Mouse (Mus musculus): ENCODE results near the gene Dpp6.

Dpp6 gene

GRCm38 (mm10) chr5:27544816-27545270, 727.8 kb downstream of the Dpp6 start:
- peak; percentile 4 for DNase-seq

GRCm38 (mm10) chr5:27549291-27549690, 732.3 kb downstream of the Dpp6 start:
- no peak for DNase-seq

GRCm38 (mm10) chr5:27565700-27566099, 748.7 kb downstream of the Dpp6 start:
- no peak for DNase-seq

DNA sequence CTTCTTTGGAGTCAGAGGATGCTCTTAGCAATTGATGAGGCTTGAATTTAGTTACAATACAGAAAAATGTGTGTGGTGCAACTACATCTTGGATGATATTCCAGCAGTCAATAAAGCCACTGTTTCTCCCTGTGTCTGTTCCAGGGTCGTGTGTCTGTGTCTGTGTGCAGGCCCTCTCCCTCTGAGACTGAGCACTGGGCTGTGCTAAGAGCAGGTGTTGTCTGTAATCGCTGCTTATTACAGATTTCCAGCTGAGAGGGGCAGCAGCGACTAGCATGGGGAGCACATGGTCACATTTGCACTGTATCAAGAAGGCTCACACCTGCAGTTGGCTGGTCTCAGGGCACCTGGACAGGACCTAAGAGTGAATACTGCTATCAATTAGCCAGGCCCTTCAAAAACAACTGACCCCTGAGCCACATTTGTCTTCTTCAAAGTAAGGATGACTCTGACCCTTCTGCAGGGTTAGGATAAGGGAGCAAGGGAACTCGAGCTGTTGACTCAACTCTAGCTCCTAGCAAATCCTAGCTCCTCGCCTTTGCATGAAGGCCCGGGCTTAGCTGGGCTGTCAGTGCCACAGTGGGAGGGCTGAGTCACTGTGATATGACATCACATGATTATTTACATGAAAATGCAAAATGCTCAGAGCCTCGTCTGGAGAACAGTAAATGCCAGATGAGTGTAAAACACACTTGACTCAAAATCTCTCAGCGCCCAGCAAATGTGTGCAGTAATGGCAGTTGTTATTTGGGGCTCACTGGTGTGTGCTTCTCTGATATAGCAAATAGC, 771.2 kb downstream of the Dpp6 start:
- DNase-seq = no peak

GRCm38 (mm10) chr5:27604132-27604531, 787.1 kb downstream of the Dpp6 start:
- DNase-seq = no peak

DNA sequence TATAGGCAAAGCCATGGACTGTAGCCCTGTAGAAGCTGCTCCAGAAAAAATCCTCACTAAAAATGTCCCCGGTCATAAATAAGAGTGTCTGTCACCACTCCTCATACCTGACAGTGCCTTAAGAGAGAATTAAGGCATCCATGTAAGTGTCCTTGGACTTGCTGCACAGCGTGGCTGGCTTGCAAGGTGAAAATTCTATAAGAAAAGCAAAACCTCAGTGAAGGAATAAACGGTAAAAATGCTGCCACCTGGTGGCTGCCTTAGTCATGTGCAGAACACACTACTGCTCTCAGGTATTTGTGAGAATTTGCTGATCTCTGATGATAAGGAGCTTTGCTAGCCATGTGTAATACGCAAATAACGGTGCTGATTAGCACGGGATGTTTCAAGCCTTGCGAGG, 798.8 kb downstream of the Dpp6 start:
- DNase-seq = peak; percentile 7

DNA sequence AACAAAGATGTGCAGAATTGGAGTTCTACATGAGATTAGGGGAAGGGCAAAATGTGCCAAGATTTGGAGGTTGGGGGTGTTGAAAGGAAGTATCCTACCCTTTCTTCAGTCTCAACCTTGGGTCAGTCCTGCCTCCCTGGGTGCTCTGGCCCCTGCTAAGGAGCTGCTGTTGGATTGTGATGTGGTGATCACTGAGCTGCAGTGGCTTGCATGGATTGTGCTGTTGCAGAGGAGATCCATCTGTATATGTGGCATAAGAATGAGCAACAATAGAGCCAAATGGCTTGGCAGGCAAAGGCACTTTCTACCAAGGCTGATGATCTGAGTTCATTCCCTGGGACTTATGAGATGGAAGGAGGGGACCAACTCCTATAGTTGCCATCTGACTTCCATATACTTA, 804.8 kb downstream of the Dpp6 start:
- no peak for DNase-seq

- no peak for DNase-seq
These were observed 806.9 kb downstream of the Dpp6 start for GRCm38 (mm10) chr5:27623876-27624275.

- no peak for DNase-seq
These were observed 815.1 kb downstream of the Dpp6 start for GRCm38 (mm10) chr5:27632151-27632550.

DNA sequence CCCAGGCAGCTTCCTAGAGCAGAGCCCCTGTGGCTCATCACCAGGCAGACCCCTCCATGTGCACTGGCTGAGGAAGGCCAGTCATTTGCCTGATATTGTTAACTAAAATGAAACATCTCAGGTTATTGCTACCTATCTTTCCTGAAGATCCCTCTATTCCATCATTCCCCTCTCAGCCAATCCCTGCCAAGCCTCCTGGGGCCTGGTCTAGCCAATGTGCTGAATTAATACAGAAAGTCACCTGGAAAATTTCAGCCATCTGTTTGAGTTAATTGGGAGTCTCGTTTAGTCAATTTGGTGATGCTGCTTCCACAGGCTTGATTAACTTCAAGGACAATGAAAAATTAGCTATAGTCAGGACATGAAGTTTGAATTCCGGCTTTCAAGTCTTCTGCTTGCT, 818.9 kb downstream of the Dpp6 start:
- DNase-seq = no peak

DNA sequence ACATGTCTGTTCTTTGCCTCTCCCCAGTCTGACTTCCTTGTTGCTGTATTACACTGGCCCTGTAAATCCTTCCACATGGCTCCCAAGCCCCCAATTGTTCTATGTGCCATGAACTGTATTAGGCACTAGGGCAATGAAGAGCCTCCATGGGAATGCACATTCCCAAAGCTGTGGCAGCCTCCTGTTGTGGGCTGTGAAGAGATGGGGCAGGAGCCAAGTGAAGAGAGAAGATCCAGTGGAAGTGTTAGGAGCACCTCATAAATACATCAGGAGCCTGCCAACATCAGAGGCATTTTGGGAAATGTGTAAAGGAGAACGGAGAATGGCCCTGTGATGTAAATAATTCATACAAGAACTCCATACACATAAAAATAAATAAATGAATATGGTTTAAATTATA, 824.9 kb downstream of the Dpp6 start:
- no peak for DNase-seq

- no peak for DNase-seq
These were observed 835.1 kb downstream of the Dpp6 start for GRCm38 (mm10) chr5:27651879-27652814.

DNA sequence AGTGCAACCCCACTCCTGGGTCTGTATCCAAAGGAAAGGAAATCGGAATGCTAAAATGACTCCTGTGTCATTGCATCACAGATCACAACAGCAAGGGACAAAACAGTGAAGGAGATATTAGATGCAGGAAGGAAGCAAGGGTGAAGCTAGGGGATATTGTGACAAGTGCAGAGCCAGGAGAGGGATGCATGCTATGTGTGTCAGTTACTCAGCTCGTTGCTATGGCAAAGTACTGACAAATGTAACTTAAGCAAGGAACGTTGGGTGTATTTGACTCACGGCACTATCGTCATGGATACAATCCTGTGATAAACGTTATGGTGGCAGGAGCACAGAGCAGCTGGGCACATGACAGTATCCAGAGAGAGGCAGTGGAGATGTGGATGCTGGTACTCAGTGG, 839.1 kb downstream of the Dpp6 start:
- DNase-seq = no peak

DNA sequence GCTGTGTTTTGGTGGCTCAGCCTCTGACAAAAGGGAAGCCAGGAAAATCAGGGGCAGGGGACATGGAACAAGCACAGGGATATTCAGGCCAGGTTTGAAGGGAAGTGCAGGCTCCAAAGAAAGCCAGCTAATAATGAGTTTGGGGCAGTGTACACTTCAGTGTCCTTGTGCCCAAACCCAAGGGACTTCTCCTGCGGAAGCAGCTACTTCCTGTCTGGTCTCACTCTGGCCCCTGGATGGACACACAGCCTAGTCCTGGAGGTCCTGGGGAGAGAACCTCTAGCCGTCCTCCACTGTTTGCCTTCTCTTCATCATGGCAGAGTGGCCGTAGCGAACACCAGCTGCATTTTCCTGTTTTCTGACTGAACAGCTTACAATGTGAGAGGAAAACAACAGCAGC, 840.7 kb downstream of the Dpp6 start:
- DNase-seq = no peak

DNA sequence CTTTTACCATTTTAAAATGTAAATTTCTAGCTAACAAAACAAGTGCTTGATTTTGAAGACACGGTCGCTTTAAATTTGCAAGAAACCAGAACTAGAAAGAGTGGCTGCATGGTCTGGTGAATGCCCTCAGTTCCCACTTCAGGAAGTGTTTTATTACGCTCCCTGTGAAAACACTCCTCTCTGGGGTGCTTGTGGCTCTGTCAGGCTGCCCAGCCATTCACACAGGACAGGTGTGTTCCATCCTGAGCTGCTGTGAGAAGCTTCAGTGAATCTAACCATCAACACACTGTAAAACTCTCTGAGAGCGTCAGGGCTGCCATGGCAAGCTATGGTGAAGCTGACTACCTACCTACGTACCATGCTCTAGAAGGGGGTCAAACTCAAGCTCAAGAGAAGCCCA, 841.2 kb downstream of the Dpp6 start:
- DNase-seq = no peak

DNA sequence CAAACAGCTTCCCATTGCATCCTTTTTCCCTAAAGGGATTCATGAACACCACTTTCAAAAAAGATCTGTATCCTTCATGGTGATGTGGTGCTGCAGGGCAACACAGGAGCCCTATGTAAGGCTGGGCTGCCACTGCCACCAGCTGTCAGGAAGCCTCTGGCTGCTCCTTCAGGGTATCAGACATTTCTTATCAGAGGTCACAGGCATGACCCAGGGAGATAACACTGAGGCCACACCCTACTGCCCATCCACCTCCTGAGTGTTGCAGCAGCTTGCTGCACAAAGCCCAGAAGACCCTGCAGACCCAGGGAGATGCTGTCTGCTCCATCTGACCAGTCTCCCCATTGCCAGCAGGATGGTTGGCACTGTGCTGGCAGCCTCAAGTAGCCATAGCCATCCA, 841.6 kb downstream of the Dpp6 start:
- no peak for DNase-seq

DNA sequence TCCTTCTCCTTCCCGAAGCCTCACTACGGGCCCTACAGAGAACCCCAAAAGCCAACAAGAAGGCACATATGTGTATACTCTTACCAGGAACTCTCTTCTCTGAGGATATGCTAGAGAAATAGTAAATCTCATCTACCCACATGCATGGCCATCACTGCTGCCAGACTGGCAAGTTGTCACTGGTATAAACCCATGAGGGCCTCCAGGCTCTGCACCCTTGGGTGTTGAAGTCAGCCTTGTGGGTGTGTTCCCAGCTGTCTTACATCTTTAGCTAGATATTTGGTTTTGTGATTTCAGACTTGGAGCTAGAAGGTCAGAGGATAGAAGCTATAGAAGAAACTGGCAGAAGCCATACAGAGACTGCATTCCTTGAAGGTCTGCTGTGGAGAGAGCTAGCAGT, 842.0 kb downstream of the Dpp6 start:
- DNase-seq = no peak

DNA sequence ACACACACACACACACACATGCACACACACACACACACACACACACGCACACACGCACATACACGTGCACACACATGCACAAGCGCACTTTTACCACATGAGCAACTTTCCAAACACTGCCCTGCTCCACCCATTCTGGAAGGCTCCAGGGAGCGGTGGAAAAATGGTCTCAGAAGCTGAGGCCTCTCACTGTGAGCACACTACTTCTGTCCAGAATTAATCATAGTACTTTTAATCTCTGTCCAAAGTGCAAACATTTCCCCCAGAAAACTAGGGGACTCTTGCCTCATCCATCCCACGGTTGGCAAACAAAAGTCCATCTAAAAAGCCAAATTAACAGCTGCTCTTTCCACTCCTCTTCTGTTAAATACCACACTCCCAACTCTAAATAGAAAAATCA, 842.8 kb downstream of the Dpp6 start:
- no peak for DNase-seq

DNA sequence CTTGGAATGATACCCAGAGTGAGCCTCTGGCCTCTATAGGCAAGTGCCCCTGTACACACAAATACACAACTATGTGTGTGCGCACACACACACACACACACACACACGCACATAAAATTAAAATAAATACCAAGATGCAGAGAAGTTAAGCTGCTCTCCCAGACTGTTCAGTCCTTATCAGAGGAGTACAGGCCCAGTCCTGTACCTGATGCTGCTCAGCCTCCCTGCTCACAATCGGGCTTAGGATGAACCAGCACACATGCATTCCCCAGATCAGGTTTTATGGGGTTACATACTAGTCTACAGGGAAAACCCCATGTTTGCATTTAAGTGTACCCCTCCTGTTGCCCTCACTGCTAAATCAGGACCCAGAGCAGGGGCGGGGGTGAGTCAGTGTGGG, 847.1 kb downstream of the Dpp6 start:
- no peak for DNase-seq

GRCm38 (mm10) chr5:27671487-27671886, 854.5 kb downstream of the Dpp6 start:
- DNase-seq = no peak

DNA sequence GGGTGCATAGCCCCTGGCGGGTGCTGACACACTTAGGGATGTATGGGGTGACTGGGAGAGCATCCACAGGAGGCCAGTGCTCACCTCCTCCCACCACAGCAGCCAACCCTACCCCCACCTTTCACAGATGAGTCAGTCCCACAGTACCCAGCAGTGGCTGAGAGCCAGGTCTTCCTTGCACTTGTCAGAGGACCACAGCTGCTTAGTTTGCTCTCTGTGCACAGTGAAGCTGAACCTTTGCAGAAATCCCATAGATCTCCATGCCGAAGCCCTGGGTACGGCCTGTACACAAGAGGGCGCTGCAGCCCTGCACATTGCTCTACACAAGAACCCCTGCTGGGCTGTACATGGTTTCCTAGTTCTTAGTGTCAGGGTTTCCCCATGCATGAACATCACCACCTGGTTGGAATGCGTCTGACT, 860.3 kb downstream of the Dpp6 start:
- no peak for DNase-seq

DNA sequence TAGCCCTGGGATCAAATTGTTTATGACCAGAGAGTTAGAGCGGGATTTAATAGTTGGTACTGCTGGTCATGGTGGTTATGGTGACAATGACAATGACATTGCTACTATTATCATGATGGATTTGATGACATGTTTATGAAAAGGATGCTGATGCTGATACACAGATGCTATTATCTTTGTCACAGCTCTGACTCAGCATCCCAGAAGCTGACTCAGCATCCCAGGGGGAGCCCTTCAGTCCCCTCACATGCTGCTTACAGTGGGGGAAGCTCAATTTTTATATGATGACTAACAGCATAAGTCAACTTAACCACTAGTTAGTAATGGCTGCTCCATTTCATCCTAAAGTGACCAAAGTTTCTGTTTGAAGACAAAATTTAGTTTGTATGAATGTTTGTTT, 862.1 kb downstream of the Dpp6 start:
- no peak for DNase-seq

GRCm38 (mm10) chr5:27680476-27680875, 863.5 kb downstream of the Dpp6 start:
- DNase-seq = no peak

DNA sequence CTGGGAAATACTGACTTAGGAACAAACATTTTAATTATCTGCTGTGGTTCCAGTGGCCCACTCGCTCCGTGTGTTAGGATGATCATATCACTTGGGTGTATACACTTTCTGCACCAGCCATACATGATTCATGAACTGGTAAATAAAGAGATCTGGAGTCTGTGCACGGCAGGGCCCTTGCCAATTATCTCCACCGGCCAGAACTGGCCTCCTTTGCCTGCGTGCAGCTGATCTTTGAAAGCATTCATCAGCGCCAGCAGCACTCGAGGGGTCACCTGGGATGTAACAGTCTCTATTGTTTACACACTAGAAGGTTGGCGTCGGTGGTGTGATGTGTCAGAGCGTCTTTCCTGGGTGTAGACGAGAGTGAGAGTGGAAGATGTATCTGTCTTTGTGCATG, 868.2 kb downstream of the Dpp6 start:
- DNase-seq = no peak

Measured in kidney, adult 11 months (tissue).